Mouse (Mus musculus): ENCODE measurements around the gene Kcnab1. TPM values are rescaled to one million over a fixed set of nuclear protein-coding genes. Genes with fewer than 3 reads are reported as not detected.

Gene Kcnab1
- polyA plus RNA-seq, 1 experiment, result 0.78 TPM

GRCm38 (mm10) chr3:65396835-65397504, 287.8 kb downstream of the Kcnab1 start:
- peak overlapping the region; percentile 76 for H3K27ac ChIP-seq (ENCODE audit: insufficient read depth, low read depth, low read length)
- TF ChIP-seq CTCF (IDR thresholded peaks at IDR 0.05; ENCODE audit: low read depth, low read length) (no peak), POLR2A (IDR thresholded peaks at IDR 0.05; ENCODE audit: borderline replicate concordance, low read depth, low read length) (no peak)
- no peak overlapping the region for H3K4me3 ChIP-seq (ENCODE audit: insufficient read depth, low read length)
- peaks cover 9% of the 10 kb centered on the region for H3K4me1 ChIP-seq (ENCODE audit: control insufficient read depth, insufficient read depth, low read length)

- Histone ChIP-seq H3K4me1 (ENCODE audit: control insufficient read depth, insufficient read depth, low read length) (peaks cover 9% of the 10 kb centered on the region), H3K4me3 (ENCODE audit: insufficient read depth, low read length) (no peak overlapping the region), H3K27ac (ENCODE audit: insufficient read depth, low read depth, low read length) (peak overlapping the region; percentile 55)
- TF ChIP-seq POLR2A (IDR thresholded peaks at IDR 0.05; ENCODE audit: borderline replicate concordance, low read depth, low read length), result no peak
- no peak for TF ChIP-seq CTCF (IDR thresholded peaks at IDR 0.05; ENCODE audit: low read depth, low read length)
These were observed 288.4 kb downstream of the Kcnab1 start for GRCm38 (mm10) chr3:65397566-65397965.

GRCm38 (mm10) chr3:65405781-65406180, 296.6 kb downstream of the Kcnab1 start:
- Histone ChIP-seq H3K27ac (ENCODE audit: insufficient read depth, low read depth, low read length) (no peak overlapping the region), H3K4me3 (ENCODE audit: insufficient read depth, low read length) (no peak overlapping the region), H3K4me1 (ENCODE audit: control insufficient read depth, insufficient read depth, low read length) (no peaks in the 10 kb centered on the region)
- TF ChIP-seq CTCF (IDR thresholded peaks at IDR 0.05; ENCODE audit: low read depth, low read length) (no peak), POLR2A (IDR thresholded peaks at IDR 0.05; ENCODE audit: borderline replicate concordance, low read depth, low read length) (no peak)

GRCm38 (mm10) chr3:65407891-65408290, 298.7 kb downstream of the Kcnab1 start:
- Histone ChIP-seq H3K4me3 (ENCODE audit: insufficient read depth, low read length) (no peak overlapping the region), H3K27ac (ENCODE audit: insufficient read depth, low read depth, low read length) (no peak overlapping the region), H3K4me1 (ENCODE audit: control insufficient read depth, insufficient read depth, low read length) (no peaks in the 10 kb centered on the region)
- TF ChIP-seq POLR2A (IDR thresholded peaks at IDR 0.05; ENCODE audit: borderline replicate concordance, low read depth, low read length), result no peak
- no peak for TF ChIP-seq CTCF (IDR thresholded peaks at IDR 0.05; ENCODE audit: low read depth, low read length)

- Histone ChIP-seq H3K4me1 (ENCODE audit: control insufficient read depth, insufficient read depth, low read length) (peaks cover 12% of the 10 kb centered on the region), H3K4me3 (ENCODE audit: insufficient read depth, low read length) (no peak overlapping the region), H3K27ac (ENCODE audit: insufficient read depth, low read depth, low read length) (no peak overlapping the region)
- TF ChIP-seq POLR2A (IDR thresholded peaks at IDR 0.05; ENCODE audit: borderline replicate concordance, low read depth, low read length) (no peak), CTCF (IDR thresholded peaks at IDR 0.05; ENCODE audit: low read depth, low read length) (no peak)
These were observed 307.4 kb downstream of the Kcnab1 start for GRCm38 (mm10) chr3:65416571-65416970.

- no peak for TF ChIP-seq CTCF (IDR thresholded peaks at IDR 0.05; ENCODE audit: low read depth, low read length)
- TF ChIP-seq POLR2A (IDR thresholded peaks at IDR 0.05; ENCODE audit: borderline replicate concordance, low read depth, low read length), result no peak
These were observed 308.9 kb downstream of the Kcnab1 start for GRCm38 (mm10) chr3:65417913-65418594.

GRCm38 (mm10) chr3:65419706-65420105, 310.5 kb downstream of the Kcnab1 start:
- Histone ChIP-seq H3K27ac (ENCODE audit: insufficient read depth, low read depth, low read length) (no peak overlapping the region), H3K4me3 (ENCODE audit: insufficient read depth, low read length) (no peak overlapping the region), H3K4me1 (ENCODE audit: control insufficient read depth, insufficient read depth, low read length) (peaks cover 12% of the 10 kb centered on the region)
- TF ChIP-seq POLR2A (IDR thresholded peaks at IDR 0.05; ENCODE audit: borderline replicate concordance, low read depth, low read length), result no peak
- no peak for TF ChIP-seq CTCF (IDR thresholded peaks at IDR 0.05; ENCODE audit: low read depth, low read length)

More at GRCm38 (mm10) chr3:65417913-65418594, 308.9 kb downstream of the Kcnab1 start:
- H3K4me1 ChIP-seq (ENCODE audit: control insufficient read depth, insufficient read depth, low read length), result peaks cover 12% of the 10 kb centered on the region
- H3K27ac ChIP-seq (ENCODE audit: insufficient read depth, low read depth, low read length), result no peak overlapping the region
- H3K4me3 ChIP-seq (ENCODE audit: insufficient read depth, low read length), result no peak overlapping the region

All from bone marrow macrophage, adult 2 months (primary cell).